Mouse (Mus musculus): ENCODE measurements around the gene Pde10a.

The Pde10a gene

GRCm38 (mm10) chr17:8728646-8729045 lies 203.5 kb downstream of the Pde10a start:
- in situ Hi-C loops (cut with MboI; ENCODE audit: low sequenced_read_pairs), result no loop called here

DNA sequence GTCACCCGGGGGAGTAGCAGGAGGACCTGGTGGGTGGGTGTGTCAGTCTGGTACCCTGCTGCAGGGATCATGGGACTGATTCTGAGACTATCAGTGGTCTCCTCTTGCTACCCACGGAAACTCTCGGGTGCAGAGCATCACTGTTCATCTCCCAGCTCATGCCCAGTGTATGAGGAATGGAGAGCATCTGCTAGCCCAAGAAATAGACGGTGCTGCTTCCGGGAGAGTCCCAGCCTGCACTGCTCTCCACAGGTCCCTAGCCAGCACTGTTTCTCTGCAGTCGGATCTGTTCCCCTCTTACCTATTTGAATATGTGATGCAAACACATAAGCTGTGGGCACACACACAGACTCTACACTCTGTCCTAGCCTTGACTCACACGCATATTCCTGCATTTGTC lies 204.6 kb downstream of the Pde10a start:
- in situ Hi-C loops (cut with MboI; ENCODE audit: low sequenced_read_pairs), result no loop called here

GRCm38 (mm10) chr17:8731073-8731472 lies 205.9 kb downstream of the Pde10a start:
- in situ Hi-C loops (cut with MboI; ENCODE audit: low sequenced_read_pairs), result no loop called here

- in situ Hi-C loops (cut with MboI; ENCODE audit: low sequenced_read_pairs), result no loop called here
Measured at GRCm38 (mm10) chr17:8736259-8736658, 211.1 kb downstream of the Pde10a start.

DNA sequence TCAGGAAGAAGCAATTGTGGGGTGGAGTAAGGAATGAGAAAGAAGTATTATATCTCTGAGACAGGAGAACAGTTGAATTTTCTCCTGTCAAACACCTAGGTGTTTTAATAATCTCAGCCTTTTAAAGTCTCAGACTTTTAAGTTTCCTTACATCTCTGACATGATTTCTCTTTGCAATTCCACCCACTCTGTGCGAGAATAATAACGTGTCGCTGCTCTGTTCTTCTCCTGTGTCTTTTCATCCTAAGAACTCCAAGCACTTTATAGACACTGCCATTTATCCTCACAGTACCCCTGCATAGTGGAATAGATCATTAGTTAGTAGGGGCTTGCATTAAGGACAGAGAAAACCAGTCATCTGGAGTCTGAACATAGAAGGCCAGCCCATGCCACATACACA lies 217.6 kb downstream of the Pde10a start:
- in situ Hi-C loops (cut with MboI; ENCODE audit: low sequenced_read_pairs), result no loop called here

DNA sequence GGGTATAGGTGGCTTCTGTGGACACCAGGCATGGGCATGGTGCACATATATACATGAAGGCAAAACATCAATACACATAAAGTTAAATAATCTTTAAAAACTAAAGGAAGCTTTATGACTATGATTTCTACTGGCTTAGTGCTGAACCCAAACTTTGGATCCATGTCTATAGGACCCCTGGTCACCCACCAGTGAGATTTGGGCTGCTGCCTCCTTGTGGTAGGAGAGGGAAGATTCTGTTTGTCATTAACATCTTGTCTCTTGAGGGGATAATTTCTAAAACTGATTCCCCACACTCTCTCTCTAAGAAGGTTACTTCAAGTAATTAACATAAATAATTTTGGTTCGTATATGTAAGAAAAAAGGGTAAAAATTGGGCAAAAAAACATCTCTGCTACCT lies 220.2 kb downstream of the Pde10a start:
- in situ Hi-C loops (cut with MboI; ENCODE audit: low sequenced_read_pairs), result no loop called here

DNA sequence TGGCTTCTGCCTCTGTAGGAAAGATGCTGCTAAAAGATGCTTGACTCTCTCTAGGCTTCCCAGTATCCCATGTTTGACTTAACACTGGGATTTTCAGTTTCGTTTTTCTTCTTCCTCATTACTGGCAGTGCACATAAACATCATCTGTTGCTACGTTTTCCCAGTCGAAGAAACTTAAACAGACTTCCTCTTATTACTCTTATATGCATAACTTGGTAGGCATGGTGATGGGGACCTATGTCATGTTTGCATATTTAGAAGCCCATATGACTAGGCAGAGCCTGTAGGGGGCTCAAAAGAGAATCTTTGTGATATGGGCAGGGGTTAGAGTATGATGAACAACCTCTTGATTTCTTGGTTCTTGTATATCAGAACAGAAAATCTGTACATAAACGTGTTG lies 224.3 kb downstream of the Pde10a start:
- in situ Hi-C loops (cut with MboI; ENCODE audit: low sequenced_read_pairs), result no loop called here

- in situ Hi-C loops (cut with MboI; ENCODE audit: low sequenced_read_pairs), result no loop called here
Measured at GRCm38 (mm10) chr17:8757576-8757975, 232.4 kb downstream of the Pde10a start.

DNA sequence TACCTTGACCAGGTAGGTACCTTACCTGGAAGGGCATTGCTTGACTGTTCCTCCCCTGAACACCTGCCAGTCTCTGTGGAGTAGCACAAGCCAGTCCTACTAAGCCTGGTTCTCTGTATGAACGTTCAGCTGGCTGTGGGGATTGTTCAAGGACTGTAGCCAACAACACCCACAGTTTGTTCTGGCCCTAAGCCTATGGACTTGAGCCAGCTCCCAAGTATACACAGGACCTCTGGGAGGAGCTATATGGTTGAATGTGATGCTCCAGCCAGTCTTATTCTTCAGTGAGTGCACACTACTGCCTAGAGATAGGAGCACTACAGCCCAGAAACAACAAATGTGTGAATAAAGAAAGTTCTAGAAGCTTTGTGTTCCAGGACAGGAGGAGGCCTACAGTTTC lies 238.1 kb downstream of the Pde10a start:
- in situ Hi-C loops (cut with MboI; ENCODE audit: low sequenced_read_pairs), result no loop called here

DNA sequence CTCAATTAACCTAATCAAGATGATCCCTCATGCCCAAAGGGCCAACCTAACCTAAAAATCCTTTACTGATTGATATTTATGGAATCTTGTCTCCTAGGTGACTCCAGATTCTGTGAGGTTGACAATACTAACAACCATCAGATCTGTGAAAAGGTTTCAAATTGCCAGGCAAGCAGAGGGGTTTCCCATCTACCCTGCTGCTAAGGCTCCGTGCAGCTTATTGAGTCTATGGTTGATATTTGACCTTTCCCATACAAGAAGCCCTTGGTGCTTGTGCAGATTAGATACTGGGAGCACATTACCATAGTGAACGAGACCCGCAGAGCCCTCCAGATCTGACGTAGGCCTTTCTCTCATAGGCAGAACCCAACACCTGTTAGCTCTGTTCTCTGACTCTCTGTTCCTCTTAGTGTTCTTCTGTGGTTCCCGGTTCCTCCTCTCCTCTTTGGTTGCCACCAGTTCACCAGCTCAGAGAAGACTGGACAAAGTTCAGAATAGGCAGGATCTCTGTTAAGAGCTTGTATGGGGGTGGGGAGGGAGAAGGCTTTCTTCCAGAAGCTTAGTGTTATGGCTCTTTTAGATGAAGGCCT lies 240.9 kb downstream of the Pde10a start:
- in situ Hi-C loops (cut with MboI; ENCODE audit: low sequenced_read_pairs), result no loop called here

- in situ Hi-C loops (cut with MboI; ENCODE audit: low sequenced_read_pairs), result no loop called here
Measured at GRCm38 (mm10) chr17:8769155-8769554, 244.0 kb downstream of the Pde10a start.

- in situ Hi-C loops (cut with MboI; ENCODE audit: low sequenced_read_pairs), result no loop called here
Measured at GRCm38 (mm10) chr17:8773391-8773790, 248.2 kb downstream of the Pde10a start.

DNA sequence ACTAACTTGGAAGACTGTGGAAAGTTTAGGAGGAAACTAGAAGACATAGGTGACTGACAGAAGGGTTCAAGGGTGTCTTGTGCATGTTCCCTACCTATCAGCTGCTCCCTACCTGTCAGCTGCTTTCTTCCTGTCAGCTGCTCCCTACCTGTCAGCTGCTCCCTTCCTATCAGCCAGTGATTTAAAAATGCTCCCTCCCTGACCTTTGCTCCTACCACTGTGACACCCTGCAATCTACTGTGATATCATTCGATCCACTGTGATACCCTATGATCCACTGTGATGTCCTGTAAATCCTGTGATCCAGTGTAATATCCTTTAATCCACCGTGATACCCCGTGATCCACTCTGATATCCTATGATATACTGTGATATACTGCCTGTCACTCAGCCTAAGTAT lies 249.1 kb downstream of the Pde10a start:
- in situ Hi-C loops (cut with MboI; ENCODE audit: low sequenced_read_pairs), result no loop called here

GRCm38 (mm10) chr17:8775571-8776161 lies 250.5 kb downstream of the Pde10a start:
- in situ Hi-C loops (cut with MboI; ENCODE audit: low sequenced_read_pairs), result no loop called here

DNA sequence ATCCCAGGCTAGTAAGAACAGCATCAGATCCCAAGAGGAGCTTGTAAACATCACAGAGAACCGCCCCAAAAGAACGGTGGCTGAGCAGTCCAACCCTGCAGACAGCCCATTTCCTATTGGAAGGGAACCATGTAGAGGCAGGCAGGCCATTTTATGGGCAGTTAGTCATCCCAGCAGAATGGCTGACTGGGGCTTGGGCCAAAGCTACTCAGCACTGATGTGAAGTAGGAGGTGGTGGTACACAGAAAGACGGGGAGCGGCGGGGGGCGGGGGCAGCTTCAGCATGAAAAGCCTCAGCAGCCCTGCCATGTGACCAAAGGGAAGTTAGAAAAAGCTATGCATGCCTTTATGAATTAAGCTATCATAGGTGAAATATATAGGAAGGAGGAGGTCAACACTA lies 252.5 kb downstream of the Pde10a start:
- in situ Hi-C loops (cut with MboI; ENCODE audit: low sequenced_read_pairs), result no loop called here

- in situ Hi-C loops (cut with MboI; ENCODE audit: low sequenced_read_pairs), result no loop called here
Measured at GRCm38 (mm10) chr17:8778839-8779238, 253.7 kb downstream of the Pde10a start.

GRCm38 (mm10) chr17:8780484-8780883 lies 255.3 kb downstream of the Pde10a start:
- in situ Hi-C loops (cut with MboI; ENCODE audit: low sequenced_read_pairs), result no loop called here

- in situ Hi-C loops (cut with MboI; ENCODE audit: low sequenced_read_pairs), result no loop called here
Measured at GRCm38 (mm10) chr17:8781040-8781439, 255.9 kb downstream of the Pde10a start.

GRCm38 (mm10) chr17:8781576-8781975 lies 256.4 kb downstream of the Pde10a start:
- in situ Hi-C loops (cut with MboI; ENCODE audit: low sequenced_read_pairs), result no loop called here

GRCm38 (mm10) chr17:8785908-8786307 lies 260.7 kb downstream of the Pde10a start:
- in situ Hi-C loops (cut with MboI; ENCODE audit: low sequenced_read_pairs), result no loop called here

DNA sequence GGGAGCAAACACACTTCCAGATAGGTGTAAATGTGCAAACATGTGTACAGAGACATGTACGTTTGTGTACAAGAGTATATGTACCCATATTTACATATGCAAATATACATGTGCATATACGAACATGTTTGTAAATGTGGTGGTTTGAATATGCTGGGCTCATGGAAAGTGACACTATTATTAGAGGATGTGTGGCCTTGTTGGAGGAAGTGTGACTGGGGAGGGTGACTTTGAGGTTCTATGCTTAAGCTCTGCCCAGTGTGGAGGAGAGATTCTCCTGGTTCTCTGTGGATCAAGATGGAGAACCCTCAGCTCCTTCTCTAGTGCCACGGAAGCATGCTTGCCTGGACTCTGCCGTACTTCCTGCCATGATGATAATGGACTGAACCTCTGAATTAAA lies 261.3 kb downstream of the Pde10a start:
- in situ Hi-C loops (cut with MboI; ENCODE audit: low sequenced_read_pairs), result no loop called here

DNA sequence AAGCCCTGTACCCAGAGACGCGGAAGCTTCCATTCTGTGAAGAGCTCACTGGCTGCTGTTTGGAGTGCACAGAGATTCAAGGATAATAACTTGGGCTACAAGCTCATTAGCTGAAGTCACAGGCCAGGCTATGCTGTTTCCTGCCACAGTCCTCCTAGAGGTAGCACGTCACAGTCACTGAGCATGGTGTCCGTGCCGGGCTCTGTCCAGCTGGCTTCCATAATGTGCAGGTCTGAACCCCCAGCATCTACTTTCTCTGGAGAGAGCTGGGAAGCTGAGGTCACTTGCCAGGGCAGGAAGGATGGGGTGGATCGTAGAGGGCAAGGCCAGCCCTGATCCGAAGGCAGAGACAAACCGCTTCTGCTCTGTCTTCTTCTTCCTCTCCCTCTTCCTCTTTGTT lies 262.6 kb downstream of the Pde10a start:
- in situ Hi-C loops (cut with MboI; ENCODE audit: low sequenced_read_pairs), result no loop called here

DNA sequence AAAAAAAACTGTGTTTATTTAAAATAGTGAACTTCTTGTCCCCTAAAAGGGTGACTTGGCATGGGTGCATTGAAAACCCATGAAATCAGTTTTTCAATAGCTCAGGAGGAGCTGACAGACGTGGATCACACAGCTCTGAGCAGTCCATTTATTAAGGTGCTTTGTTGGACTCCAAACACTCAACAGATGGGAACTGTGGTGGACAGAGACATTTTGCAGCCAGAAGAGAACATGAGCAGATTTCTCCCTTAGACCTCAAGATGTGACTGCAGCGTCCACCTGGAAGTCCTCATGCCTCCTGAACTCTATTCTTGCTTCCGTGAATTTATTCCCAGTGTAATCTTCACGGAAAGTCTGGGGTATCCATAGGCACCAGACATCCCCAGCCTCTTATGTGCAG lies 266.4 kb downstream of the Pde10a start:
- in situ Hi-C loops (cut with MboI; ENCODE audit: low sequenced_read_pairs), result no loop called here
